Mouse (Mus musculus) thymus, postnatal 25 days (tissue): Measurements from ENCODE around the gene Gadd45gip1.

Source experiments
- DNase-seq: peaks from one replicate; pipeline ENCODE4 v3.0.0; 2022

Gene Gadd45gip1

DNA sequence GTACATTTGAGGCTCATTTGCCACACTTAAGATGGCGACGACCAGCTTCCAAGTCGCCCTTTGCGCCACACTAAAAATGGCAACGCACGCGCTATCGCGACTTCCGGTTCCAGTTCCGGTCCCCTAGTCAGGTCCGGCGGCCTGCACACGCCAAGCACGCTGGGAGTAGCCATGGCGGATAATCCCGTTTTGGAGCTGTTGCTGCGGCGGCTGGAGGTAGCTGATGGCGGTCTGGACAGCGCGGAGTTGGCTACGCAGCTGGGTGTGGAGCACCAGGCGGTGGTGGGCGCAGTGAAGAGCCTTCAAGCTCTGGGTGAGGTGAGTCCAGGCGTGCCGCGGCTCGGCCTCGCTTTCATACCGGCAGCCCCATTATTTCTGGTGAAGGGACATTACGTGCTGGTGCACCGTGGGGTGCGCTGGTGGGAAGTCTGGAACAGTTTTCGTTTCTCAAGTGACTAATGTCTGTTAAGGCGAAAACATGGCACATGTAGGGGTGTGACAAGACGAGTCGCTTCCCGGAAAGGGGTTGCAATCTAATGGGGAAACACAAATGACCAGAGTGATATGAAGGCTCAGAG lies 25.6 kb downstream of the Gadd45gip1 start, which contains the start of gene Farsa:
Gene Farsa, plus strand, starts transcription at position 126 of the 578 bp plus-strand sequence.
- DNase-seq: peak; percentile 90

DNA sequence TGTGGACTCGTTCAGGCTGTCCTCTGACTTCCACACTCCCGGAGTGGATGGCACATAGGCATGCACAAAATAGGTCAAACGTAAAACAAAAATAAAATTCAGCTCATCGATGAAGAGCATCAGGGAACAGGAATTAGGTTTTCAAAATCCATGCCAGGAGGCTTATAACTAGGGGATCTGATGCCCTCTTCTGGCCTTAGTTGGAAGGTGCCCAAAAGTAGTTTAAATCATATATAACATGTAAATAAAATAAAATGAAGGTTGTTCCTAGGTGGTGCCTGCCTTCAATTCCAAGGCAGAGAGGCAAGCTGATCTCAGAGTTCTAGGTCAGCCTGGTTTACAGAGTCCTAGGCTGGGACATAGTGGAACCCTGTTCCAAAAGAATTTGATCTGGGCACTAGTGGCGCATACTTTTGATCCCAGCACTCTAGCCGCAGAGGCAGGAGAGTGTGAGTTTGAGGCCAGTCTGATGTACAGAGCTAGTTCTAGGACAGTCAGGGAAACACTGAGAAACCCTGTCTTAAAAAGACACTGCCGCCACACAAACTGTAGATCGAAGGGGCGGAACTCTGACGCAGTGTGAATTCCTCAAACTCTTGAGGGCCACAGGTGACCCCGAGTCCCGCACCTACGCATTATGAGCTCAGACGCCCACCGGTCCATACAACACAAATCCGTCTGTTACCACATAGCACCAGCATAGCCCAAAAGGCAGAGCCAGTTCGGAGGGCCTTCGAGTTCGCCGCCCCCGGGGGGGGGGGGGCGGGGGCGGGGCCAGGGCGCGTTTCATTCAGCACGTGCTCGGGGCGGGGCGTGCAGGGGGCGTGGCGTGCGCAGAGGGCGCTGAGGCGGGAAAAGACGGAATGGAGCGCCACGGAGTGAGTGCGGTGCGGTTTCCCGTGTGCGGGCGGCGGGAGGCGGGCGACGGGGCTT lies 40.3 kb downstream of the Gadd45gip1 start, which contains the start of gene Syce2:
Gene Syce2, plus strand, starts transcription at position 736 of the 933 bp plus-strand sequence.
- peak; percentile 86 for DNase-seq

DNA sequence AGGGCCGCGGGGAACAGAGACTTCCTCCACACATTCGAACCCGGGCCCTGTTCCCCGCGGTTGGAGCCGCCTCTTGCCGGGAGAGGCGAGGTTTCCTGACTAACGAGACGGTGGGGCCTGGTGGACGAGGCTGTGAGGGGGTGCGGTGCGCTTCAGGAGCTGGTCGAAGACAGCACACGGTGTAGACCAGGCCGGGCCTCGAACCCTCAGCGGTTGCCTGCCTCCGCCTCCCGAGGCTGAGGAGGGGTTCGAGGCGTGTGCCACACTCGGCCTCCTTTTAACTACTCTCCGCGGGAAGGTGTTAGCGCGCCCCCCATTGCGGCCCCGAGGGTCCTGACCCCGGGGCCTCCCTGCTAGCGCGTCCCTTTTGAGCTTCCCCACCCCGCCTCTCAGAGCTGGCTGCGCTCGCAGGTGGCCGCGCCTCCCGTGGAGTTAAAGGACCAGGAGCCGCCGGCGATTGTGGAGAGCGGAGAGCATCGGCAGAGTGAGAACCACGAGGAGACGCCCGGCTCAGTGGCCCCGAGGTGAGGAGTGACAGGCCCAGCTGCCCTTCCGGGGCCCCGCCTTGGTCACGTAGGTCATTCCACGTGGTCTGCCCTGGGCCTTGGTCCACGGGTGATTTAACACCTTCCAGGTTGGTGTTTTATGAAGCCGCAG lies 41.1 kb downstream of the Gadd45gip1 start:
- peak; percentile 37 for DNase-seq

DNA sequence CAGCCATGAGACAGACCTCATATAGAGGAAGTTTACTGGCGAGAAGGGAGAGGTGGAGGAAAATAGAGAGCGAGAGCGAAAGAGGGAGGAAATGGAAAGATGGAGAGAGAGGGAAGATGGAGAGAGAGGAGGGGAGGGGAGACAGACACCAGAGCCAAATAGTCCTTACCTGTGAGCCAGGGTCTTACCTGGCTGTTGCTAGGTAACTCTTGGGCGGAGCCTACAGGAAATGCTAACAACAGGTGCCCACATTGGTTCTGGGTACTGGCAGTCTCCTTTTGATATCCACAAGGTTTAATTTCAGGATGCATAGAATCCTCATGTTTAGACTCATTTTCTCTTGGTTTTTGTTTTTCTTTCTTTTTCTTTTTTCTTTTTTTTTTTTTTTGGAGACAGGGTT lies 41.7 kb downstream of the Gadd45gip1 start:
- no peak for DNase-seq

DNA sequence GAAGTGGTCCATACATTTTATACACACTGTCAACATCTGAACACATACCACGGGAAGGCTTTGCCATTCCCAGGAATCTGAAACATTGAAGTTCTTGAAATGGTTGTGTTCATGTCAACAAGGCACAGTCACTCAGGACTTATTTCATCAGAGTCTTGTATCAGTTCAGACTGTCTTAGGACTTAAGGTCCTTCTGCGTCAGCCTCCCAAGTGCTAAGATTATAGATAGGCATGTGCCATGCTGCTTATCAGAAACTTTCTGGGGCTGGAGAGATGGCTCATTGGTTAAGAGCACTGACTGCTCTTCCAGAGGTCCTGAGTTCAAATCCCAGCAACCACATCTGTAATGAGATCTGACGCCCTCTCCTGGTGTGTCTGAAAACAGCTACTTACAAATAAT lies 43.0 kb downstream of the Gadd45gip1 start:
- no peak for DNase-seq

DNA sequence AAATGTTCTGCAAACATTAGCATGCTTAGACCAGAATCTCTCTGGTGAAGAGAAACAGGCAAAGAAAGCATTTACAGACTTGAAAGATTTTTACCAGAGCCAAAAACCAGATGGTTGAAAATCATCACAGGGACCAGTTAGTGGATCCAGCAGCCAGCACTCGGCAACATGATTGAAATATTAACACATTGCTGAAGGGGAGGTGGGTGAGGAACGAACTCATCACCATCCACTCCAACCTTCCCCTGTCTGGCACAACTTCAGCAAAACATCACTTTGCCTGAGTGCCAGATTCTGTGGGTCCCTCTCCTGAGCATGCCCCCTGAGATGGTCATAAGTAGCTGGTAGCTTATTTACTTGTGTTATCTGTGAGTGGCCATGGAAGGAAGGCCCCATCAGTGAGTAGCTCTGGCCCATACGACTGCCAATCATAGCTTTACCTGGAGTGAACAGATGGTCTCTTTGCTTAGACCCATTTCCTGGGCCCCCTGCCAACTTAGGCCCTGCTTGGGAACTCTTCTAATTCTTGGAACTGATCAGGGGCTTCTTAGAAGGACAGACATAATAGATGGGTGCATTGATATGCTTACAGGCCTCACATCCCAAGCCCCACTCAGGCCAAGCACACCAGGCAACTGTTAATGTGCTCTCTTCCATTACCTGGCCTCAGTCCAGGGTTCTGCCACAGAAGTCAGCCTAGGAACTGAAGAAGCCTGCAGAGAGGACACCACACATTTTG lies 46.1 kb downstream of the Gadd45gip1 start:
- no peak for DNase-seq

DNA sequence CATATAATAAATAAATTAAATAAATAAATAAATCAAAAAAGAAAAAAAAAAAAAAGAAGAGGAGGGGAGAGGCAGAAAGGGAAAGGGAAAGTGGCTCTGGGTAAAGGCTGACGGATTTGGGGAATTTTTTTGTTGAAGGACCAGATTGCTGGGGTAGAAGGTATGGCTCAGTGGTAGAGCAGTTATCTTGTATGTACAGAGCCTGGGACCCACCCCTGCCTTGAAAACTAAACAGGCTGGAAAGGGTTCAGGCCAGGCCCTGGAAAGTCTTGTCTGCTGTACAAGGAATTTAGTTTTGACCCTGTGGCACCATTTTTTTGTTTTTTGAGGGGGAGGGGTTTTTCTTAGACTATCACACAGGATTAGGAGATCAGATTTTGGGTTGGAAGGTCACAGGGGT lies 47.6 kb downstream of the Gadd45gip1 start:
- no peak for DNase-seq

DNA sequence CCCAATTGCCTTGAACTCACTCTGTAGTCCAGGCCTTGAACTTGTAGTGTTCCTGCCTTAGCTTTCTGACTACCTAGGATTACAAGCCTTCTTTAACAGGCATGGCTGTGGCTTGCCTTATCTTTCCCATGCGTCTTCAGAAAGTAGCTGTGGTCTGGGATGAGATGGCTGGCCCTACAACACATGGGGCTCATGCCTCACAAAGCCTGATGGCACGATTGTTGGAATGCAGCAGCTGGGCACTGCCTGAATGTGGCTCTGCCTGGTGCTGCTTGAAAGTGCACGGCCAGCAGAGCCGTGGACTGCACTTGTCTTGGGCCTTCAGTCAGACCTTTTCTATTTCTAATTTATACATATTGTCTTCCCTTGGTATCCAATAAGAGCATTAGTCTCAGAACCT lies 53.4 kb downstream of the Gadd45gip1 start:
- DNase-seq: no peak
